Mouse (Mus musculus): ENCODE data around the gene Scaf1.

The Scaf1 gene

DNA sequence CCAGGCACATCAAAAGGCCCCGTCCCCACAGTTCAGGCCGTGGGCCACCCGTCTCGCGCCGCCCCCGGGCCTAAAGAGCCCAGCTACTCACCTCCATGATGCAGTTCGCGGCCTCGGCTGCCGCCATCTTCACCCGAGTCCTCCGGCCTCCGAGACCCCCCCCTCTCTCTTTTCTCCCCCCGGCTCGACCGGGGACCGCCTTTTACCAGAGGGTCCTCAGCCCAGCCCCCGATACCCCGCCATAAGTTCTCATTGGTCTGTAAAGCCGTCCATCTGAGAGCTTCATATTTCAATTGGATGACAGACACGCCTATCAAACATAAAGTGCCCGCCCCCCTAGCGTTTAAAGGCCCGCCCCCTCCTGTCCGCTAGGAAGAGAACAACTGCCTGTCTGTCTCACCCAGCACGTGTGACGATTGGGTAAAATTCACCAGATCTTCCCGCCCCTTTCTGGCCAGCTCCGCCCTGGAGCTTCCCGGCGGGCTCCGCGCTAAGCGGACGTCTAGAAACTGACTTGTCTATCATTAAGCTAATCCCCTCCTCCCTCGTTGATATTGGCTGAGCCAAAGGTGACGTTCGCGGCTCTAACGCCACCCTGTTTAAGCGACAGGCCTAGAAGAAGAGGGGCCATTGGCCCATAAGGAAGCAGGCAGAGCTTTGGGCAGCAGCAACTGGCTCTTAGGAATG, 29.8 kb downstream of the Scaf1 start, which contains the start of gene Prmt1:
Gene Prmt1 (minus strand): TSS at position 377 of the 687 bp plus-strand sequence.
- DNase-seq (ENCODE audit: extremely low read depth, low read depth, low spot score), result peak; percentile 100

DNA sequence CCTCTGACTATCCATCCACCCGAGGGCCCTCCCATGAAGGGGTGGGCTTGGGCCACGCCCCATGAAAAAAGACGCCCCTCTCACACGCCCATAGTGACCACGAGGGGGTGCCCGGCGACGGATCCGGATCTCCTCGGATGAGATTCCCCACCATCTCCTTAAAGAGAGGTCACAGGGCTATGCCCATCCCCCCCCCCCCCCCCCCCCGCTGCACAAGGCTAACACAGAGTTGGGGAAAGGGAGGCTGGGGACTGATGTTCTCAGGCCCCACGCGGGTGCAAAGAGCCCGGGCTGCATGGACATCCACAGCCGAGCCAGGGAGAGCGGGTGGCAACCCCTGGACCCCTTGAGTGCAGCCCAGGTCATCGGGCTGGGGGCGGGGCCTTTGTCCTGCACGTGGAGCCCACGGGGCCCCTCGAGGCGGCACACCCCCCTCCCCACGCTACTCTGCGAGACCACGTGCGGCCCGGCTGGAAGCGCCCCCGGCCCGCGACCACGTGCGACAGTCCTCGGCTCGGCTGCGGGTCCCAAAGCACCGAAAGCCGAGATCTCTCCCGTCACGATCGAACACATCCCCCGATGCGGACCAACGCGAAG, 30.5 kb downstream of the Scaf1 start:
- no peak for DNase-seq (ENCODE audit: extremely low read depth, low read depth, low spot score)

DNA sequence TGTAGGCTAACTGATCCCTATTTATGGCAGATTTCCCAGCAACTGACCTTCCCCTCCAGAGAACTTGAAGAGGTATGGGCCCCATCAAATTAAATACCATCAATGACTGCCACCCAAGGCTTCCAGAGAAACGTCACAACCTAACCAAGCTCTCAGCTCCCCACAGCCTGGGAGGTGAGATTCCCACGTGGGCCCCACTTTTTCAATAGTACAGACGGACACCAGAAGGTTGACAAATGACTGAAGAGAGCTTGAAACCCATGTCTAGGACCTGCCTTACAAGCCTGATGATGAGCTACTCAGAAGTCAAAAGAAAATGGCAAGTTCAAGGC, 31.4 kb downstream of the Scaf1 start:
- no peak for DNase-seq (ENCODE audit: extremely low read depth, low read depth, low spot score)

DNA sequence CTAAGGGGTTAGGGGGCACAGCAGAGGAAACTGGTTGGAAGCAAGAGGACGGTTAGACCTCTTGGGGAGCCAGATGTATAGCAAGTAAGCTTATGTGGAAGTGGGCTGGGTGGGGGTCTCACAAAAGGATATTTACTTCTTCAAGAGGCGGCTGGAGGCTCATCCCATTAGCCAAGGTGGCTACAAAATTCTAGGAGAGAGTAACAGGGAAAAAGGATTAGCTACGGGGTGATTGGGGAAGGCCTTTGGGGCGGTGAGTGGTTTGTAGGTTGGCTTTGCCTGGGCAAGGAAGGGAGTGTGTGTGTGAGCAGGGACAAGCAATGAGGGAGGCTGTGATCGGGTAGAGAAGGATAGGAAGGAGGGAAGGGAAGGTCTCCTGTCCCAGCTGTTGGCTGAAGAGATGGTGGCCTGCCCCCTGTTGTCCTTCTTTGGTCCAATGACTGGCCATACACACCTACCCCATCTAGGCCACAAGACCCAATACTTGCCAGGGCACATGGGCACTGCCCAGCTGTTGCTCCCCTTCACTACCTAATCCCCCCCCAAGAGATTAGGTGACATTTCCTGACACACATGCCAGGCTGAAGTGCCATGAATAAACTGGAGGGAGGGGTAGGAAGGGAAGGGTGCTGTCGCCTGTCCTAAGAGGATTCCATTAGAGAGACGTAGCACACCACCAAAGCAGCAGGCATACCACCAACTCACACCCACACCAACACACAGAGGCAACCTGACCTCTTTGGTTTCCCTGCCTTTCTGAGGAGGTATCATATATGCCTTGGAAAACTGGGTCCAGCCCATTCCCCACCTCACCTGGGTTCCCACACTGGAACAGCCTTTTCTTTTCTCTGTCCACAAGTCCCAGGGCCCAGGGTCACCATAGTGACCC, 32.0 kb downstream of the Scaf1 start:
- DNase-seq (ENCODE audit: extremely low read depth, low read depth, low spot score), result no peak

DNA sequence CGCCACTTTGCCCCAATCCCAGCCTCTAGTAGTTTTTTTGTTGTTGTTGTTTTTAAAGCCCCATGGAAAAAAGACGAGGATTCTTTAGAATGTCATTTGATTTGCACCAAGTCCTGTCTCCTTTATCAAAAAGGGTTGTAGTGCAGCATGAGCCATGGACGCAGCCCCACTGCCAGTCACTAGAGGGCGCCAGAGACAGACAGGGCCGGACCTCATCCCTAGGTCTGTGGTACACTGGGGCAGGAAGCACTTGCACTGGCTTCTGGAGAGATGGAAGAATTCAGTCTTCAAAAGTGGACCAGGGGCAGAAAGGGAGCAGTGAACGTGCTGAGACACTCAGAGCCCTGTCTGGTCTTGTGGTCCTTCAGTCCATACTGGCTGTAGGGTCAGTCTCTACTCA, 33.1 kb downstream of the Scaf1 start:
- no peak for DNase-seq (ENCODE audit: extremely low read depth, low read depth, low spot score)

DNA sequence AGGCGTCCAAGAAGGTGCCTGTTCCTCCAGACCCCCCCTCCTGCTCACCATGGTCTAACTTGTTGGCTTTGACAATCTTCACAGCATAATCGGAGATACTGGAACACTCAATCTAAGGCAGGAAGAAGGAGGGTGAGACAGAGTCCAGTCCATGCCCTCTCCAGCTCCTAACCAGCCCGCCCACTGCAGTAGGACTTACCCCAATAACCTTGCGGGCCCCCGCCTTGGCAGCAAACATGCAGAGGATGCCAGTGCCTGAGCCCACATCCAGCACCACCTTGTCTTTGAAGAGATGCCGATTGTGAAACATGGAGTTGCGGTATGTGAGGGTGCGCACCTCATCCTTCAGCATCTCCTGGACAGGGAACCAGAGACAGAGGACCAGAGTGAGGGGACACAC, 34.6 kb downstream of the Scaf1 start:
- no peak for DNase-seq (ENCODE audit: extremely low read depth, low read depth, low spot score)

DNA sequence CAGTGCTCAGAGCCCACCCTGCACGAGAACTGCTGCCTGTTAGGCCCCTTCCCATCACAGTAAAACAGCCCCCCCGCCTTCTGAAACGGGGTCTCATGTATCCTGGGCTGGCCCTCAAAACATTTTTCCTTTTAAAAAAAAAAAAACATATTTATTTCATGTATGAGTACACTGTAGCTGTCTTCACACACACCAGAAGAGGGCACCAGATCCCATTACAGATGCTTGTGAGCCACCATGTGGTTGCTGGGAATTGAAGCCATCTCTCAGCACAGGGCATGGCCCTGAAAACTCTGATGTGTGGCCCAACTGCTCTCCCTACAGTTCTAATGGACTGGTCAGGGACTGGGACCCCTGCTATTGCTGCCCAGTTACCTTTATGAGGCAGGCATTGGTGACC, 37.9 kb downstream of the Scaf1 start:
- no peak for DNase-seq (ENCODE audit: extremely low read depth, low read depth, low spot score)

DNA sequence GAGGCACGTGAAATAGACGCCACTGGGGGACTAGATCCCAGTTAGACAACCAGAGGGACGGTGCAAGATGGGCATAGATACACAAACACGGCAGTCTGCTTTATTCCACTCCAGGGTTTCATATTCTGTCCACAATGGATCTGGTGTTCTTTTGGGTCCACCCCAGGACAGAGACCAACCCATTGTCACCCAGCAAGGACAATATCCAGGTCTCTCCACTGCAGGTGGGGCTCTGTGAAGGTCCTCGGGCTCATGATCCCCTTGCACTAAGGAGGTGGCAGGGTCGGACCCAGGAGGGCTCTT, 41.1 kb downstream of the Scaf1 start:
- no peak for DNase-seq (ENCODE audit: extremely low read depth, low read depth, low spot score)

DNA sequence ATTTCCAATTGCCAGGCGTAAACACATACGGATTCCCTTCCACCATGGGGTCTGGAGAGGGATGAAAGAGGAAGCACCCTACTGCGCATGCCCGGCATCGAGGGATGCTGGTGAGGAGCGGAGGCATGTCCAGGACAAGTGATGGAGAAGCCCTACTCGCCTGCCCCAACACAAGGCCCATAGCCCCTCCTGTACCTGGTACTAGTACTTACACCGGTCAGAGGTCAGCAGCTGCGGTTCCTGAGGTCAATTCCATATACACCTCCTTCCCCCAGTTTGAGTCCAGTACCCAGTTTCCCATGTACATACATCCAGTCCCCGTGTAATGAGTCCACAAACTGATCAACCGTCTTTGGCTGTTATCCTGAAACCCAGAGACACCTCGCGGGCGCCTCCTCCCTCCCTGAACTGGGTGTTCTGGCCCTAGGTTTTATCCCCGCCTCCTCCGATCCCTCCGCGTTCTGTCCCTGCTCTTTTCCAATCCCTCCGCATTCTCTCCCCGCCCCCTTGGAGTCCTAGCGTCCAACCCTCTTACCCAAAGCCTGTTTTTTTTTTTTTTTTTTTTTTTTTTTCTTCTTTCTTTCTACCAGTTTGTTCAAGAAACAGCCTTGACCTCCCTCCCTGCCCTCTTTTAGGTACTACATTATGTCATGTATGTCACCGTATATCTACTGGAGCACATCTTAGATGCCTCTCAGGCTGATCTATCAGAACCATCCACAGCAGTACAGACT, 41.6 kb downstream of the Scaf1 start, which contains the start of gene Cpt1c:
Gene Cpt1c (minus strand): TSS at position 469 of the 734 bp plus-strand sequence.
- no peak for DNase-seq (ENCODE audit: extremely low read depth, low read depth, low spot score)

DNA sequence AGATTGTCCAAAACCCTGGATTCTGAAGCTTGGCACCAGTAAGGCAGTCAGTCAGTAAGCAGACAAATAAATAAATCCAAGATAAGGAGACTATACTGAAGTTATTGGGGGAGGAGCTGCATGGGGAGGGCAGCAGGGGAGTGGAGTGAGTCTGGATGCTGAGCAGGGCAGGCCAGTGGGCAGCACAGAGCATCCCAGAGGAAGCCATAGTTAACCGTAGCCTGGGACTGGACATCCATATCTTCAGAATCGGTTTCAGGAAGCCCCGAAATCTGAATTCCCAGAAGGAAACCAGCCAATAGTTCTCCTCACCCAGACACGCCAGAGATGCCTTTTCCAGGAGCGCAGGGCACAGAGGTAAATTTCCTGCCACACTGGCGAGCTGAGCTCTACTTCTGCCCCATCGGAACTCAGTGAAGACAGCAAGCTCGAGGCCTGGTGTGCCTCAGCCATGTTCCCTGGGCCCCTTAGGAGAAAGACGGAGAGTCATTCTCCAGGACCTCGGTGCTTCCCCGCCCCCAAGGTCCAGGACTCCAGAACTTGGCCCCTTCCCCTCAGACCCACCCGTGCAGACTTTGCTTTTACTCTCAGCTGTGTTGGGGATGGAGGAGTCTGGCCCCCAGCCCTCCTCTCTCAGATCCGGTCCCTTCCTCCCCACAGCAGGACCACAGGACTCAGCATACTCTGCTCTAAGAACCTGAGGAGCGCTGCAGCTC, 42.6 kb downstream of the Scaf1 start:
- DNase-seq (ENCODE audit: extremely low read depth, low read depth, low spot score), result no peak

DNA sequence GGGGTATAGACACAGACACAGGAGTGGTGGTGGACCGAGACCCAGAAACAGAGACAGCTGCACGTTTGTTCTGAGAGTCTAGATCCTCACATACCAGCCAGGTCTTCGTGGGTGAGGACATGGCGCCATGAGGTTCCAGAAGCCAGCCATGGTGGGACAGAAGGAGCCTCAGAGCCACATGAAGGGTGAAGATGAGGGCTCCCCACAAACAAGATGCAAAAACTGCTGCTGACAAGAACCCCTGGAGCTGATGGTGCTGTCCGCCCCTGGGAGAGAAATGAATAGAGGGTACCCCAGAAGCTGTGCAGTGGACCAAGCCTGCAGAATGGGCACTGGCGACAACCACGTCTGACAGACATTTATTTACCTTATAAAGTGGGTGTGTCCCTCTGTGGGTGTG, 45.0 kb downstream of the Scaf1 start:
- no peak for DNase-seq (ENCODE audit: extremely low read depth, low read depth, low spot score)

DNA sequence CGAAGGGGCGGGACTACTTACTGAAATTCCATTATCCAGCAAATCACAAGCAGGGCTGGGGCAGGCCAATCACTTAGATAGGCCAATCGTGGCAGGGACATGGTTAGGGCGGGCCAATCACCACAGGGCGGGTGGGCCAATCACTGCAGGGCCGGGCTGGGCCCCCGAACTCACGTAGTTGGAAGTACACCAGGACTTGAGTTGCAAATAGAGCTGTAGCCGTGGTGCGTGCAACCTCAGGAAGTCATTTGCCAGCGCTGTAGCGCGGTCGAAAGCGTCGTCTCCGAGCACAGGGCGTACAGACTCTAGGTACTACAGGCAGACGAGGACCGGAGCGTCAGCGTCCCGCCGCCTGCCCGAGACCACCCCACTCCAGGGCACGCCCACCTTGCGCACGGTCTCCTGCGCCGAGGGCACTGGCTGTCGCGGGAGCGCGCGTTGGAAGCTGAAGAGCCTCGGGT, 45.9 kb downstream of the Scaf1 start:
- peak; percentile 58 for DNase-seq (ENCODE audit: extremely low read depth, low read depth, low spot score)

DNA sequence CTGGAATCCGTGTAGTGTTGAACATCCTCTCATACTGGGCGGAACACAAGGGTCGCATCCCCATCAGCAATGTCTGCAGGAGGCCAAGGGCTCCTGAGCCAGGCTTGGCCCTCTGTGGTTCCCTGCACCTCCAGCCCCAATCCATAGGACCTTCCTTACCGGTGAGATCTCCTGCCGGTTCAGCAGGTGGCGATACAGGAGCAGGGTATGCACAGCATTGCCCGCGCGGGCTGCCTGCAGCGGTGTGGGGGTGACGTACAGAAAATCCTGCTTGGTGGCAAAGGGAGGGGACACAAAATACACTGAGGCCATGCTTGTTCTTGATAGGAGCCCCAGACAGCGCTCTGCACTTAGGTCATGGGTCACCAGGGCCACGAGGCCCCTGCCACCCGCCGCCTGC, 49.5 kb downstream of the Scaf1 start:
- DNase-seq (ENCODE audit: extremely low read depth, low read depth, low spot score), result no peak

DNA sequence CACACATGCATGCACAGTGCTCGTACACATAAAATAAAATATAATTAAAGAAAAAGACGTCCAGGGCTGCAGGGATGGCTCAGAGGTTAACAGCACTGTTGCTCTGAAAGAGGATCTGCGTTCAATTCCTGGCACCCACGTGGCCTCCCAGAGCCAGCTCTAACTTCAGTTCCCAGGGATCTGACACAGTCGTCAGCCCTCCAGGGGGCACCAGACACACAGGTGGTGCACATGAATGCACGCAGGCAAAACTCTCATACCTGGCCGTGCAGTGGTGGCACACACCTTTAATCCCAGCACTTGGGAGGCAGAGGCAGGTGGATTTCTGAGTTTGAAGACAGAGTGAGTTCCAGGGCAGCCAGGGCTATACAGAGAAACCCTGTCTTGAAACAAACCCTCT, 50.2 kb downstream of the Scaf1 start:
- no peak for DNase-seq (ENCODE audit: extremely low read depth, low read depth, low spot score)

DNA sequence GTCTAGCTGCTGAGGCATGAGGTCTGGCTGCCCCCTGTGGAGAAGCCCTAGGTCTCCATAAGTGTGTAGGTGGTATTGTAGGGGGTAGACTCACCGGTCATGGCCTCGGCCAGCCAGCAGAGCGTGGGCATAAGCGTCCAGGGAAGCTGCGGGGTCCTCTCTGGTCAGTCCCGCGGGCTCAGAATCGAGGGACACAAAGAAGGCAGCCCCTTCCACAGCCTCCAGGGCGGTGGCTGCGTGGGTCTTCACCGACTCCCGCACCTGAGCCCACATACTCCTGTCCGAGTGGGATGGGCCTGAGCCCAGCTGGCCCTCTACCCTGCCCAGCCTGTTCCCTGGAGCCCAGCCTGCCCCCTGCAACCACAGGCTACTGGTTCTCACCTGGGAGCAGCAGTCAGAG, 51.2 kb downstream of the Scaf1 start:
- DNase-seq (ENCODE audit: extremely low read depth, low read depth, low spot score), result no peak

DNA sequence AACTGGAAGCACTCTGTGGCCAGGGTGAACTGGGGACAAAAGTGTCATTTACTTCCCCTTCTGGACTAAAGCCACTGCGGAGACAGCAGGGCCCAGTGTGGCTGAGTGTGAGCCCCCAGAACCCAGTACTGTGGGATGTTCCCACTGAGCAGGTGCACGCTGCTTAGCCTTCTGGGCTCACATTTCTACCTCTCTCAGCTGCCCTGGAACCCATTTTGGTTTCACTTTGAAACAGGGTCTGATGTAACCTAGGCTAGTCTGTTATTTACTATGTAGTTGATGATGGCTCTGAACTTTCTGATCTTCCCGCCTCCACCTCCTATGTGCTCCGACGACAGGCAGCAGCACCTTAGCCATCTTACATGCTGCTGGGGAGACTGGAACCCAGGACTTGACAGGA, 53.3 kb downstream of the Scaf1 start:
- no peak for DNase-seq (ENCODE audit: extremely low read depth, low read depth, low spot score)

DNA sequence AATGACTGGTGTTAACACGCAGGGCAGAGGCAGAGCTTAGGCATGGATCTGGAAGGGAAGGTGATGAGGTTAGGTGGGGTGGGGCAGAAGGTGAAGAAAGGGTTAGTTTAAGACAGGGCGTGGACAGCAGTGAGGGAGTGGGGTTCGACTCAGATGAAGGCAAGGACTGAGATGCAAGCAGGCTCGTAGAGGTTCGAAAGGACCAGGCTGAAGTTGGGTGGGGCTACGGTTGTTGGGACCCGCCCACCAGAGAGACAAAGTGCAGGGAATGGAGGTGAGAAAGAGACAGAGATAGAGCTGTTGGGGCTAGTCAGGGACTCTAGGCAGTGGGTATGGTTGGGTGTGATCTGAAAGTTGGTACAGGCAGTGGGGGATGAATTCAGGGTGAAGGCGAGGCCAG, 53.8 kb downstream of the Scaf1 start:
- DNase-seq (ENCODE audit: extremely low read depth, low read depth, low spot score), result no peak

DNA sequence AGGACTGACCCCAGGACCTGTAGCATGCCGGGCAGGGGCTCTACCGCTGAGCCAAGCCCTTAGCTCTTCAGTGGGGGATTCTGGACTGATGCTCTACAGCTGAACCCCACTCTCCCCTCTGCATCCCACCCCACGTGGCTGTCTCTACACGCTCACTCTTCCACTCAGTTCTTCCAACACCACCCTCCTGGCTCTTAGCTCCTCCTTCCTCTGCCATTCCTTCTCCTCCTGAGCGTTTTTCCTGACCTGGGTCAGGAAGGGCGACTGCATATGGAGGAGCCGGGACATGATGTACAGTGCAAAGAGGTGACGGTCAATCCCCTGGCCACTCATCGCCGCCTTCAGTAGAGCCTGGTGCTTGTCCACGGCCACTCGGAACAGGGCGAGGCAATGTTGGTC, 55.7 kb downstream of the Scaf1 start:
- DNase-seq (ENCODE audit: extremely low read depth, low read depth, low spot score), result no peak

DNA sequence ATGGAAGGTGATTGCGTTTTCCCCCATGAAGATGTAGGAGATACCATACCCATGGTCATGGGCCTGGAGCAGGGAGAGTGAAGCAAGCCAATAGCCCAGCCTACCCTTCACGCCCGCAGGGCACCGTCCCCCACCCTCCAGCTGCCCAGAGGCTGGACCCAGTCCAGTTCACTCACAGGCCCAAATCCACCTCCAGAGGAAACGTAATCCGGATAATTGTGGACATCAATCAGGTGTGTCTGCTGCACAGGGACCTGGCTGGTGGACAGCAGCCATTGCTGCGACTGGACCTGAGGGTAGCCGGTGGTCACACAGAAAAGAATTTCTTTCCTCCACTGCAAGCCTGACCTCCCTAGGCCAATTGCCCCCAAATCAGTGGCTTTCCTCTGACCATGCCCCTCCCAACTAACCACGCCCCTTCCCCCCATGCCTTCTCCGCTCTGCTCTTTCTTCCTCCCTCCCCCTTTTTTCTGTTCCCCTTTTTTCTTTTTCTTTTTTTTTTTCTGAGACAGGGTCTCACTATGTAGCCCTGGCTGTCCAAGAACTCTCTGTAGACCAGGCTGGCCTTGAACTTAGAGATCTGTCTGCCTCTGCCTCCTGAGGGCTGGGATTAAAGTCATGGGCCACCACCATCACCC, 56.2 kb downstream of the Scaf1 start:
- no peak for DNase-seq (ENCODE audit: extremely low read depth, low read depth, low spot score)

DNA sequence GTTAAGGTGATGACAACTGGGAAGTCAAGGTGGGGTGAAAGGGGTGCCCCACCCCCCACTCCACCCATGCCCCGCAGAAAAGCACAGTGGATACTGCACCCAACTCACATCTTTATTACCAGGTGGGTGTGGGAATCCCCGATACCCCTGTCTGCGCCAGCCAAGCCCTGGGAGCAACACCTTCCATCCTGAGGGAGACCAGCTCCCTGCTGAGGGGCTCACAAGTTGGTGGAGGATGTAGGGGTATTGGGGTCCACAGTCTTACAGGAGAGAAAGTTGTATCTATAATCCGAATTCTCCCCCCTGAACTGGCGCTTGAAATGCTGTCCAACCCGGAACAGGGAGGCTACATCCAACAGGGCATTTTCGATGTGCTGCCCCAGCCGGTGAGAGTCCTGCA, 56.9 kb downstream of the Scaf1 start:
- DNase-seq (ENCODE audit: extremely low read depth, low read depth, low spot score), result no peak
